Mouse (Mus musculus) heart, embryonic 15.5 days (tissue): ENCODE data around the gene Tubb3. TPM values are rescaled to one million over a fixed set of nuclear protein-coding genes. Genes with fewer than 3 reads are reported as not detected.
A peak's percentile ranks its signal among the peaks of the same experiment; 100 is the strongest.
"Not testable (repeated sequence)": the region's sequence is repeated elsewhere in the genome, so short reads cannot be mapped to it uniquely, and the experiment has no call there.

ENCODE experiments used
- ATAC-seq: fragments of 200-750 bp; cut with Nextera tagmentation; replicated peaks from 2 replicates; pipeline ENCODE4 v1.8.0; 2017; ENCODE audit warnings: low read depth, moderate TSS enrichment; ENCODE audit not compliant: insufficient number of reproducible peaks, insufficient read depth, low FRiP score
- H3K27ac ChIP-seq: fragments of 300-500 bp; sonication (generic); 2 replicates; pipeline ENCODE4 v1.5.1; 2015; ENCODE audit warnings: mild to moderate bottlenecking, inconsistent platforms
- H3K27me3 ChIP-seq: fragments of 300-500 bp; sonication (generic); 2 replicates; pipeline ENCODE4 v1.6.1; 2015; ENCODE audit warnings: inconsistent platforms
- H3K36me3 ChIP-seq: fragments of 300-500 bp; sonication (generic); 2 replicates; pipeline ENCODE4 v1.6.1; 2015; ENCODE audit warnings: mild to moderate bottlenecking, inconsistent platforms
- H3K4me1 ChIP-seq: fragments of 300-500 bp; sonication (generic); replicated peaks from 2 replicates; pipeline ENCODE4 v1.6.1; 2015; ENCODE audit warnings: inconsistent platforms
- H3K4me2 ChIP-seq: fragments of 300-500 bp; sonication (generic); 2 replicates; pipeline ENCODE4 v1.6.1; 2015; ENCODE audit warnings: inconsistent platforms, mild to moderate bottlenecking, moderate library complexity
- H3K4me3 ChIP-seq: fragments of 300-500 bp; sonication (generic); 2 replicates; pipeline ENCODE4 v1.5.1; 2015; ENCODE audit warnings: mild to moderate bottlenecking, inconsistent platforms
- H3K9ac ChIP-seq: fragments of 300-500 bp; sonication (generic); 2 replicates; pipeline ENCODE4 v1.6.1; 2015; ENCODE audit warnings: mild to moderate bottlenecking, inconsistent platforms
- H3K9me3 ChIP-seq: fragments of 300-500 bp; sonication (generic); replicated peaks from 2 replicates; pipeline ENCODE4 v1.6.1; 2016; ENCODE audit warnings: inconsistent platforms
- WGBS: fragments of 180-500 bp; shearing (Covaris S2); methylation state at CpG from one replicate; pipeline ENCODE4 v1.1.7; 2015; ENCODE audit warnings: mixed read lengths; 5-methylcytosine and 5-hydroxymethylcytosine counted together
- polyA plus RNA-seq: library from polyadenylated mRNA; unstranded; fragments of >200 nt; fragmentation: Nextera tagmentation; extraction: Ambion mirVana; gene quantifications from 2 replicates; pipeline ENCODE4 v1.2.1, GENCODE M21; 2015

Gene Tubb3
- polyA plus RNA-seq, 1 experiment from 2014 or later = 2.1 TPM

DNA sequence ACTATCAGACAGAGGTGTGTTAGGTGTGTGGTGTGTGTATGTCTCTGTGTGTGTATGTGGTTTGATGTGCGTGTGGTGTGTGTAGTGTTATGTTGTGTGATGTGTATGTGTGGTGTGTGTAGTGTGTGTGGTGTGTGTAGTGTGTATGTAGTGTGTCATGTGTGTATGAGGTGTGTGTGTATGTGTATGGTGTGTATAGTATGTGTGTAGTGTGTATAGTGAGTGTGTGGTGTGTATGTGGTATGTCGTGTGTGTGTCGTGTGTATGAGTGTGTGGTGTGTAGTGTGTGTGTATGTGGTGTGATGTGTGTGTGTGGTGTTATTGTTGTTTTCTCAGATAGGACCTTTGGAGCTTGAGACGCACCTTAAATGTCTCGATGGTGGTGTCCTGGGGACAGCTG is 31.1 kb downstream of the Tubb3 start:
- Histone ChIP-seq H3K9me3 (no peaks in the 10 kb centered on the region), H3K36me3 (no peaks in the 10 kb centered on the region), H3K27me3 (no peaks in the 10 kb centered on the region), H3K27ac (no peak overlapping the region), H3K4me1 (peaks cover 30% of the 10 kb centered on the region), H3K4me2 (peak overlapping the region; percentile 70; the same call in 1 of the 2 replicates), H3K4me3 (peak overlapping the region; percentile 80; the same call in 1 of the 2 replicates), H3K9ac (peak overlapping the region; percentile 85; the same call in 1 of the 2 replicates)
- 85% methylated on average over 5 of the region's 5 CpGs for whole genome bisulfite sequencing
- no peak for ATAC-seq

DNA sequence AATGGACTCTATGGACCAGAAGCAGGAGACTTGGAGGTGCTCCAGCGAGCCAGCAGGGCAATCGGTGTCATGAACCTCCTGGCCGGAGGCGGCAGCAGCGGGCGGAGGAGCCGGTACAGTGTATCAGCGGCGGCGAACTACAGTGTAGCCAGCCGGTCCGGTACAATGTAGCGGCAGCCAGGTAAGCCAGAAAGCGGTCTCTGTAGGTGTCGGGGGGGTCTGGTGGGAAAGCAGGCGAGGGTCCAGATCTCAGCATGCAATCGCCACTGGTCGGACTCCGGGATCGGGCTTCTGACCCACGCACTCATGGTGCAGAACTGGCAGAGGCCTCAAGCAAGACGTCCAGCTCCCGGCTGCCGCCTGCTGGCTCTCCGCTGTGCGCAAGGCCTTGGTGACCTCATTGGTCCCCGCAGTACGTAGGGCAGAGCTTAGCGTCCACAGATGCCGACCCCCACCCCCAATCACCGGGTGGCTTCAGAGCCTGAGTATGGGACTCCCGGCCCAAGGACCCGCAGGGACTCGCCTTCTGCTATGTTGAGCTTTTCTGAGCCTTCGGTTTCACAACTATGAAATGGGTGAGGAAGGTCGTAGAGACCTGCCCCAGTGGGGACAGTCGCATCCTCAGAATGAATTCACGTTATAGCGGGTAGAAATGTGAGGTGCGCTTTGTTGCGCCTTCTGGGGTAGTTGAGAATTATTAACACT is 31.8 kb downstream of the Tubb3 start:
- no peaks in the 10 kb centered on the region for H3K9me3 ChIP-seq
- H3K4me1 ChIP-seq = peaks cover 33% of the 10 kb centered on the region
- ATAC-seq = peak; percentile 95
- H3K4me3 ChIP-seq = peak overlapping the region; percentile 80
- no peaks in the 10 kb centered on the region for H3K27me3 ChIP-seq
- no peaks in the 10 kb centered on the region for H3K36me3 ChIP-seq
- 1% methylated on average over 41 of the region's 41 CpGs for WGBS
- peak overlapping the region; percentile 85 for H3K9ac ChIP-seq
- peak overlapping the region; percentile 80 for H3K27ac ChIP-seq
- peak overlapping the region; percentile 70 for H3K4me2 ChIP-seq

DNA sequence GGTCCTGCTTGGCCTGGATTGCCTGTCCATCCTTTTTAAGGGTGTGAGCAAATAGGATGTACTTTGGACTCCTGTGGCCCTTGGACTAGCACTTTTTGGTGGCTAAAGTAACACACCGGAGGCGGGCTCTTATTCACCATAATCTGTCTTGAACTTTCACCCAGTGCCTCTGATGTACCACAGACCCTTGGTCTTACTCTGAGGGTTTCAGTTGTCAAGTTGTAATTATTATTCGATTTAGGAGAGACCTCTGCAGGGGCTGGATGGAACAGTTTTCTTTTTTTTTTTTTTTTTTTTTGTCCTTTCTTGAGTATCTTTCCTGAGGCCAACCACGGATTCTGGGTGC is 32.3 kb downstream of the Tubb3 start:
- Histone ChIP-seq H3K27ac (peak overlapping the region; percentile 80; the same call in 1 of the 2 replicates), H3K36me3 (no peaks in the 10 kb centered on the region), H3K4me2 (peak overlapping the region; percentile 70), H3K27me3 (no peaks in the 10 kb centered on the region), H3K9me3 (no peaks in the 10 kb centered on the region), H3K4me3 (peak overlapping the region; percentile 80), H3K4me1 (peaks cover 33% of the 10 kb centered on the region), H3K9ac (peak overlapping the region; percentile 85)
- WGBS = 28% methylated on average over 4 of the region's 4 CpGs
- no peak for ATAC-seq

DNA sequence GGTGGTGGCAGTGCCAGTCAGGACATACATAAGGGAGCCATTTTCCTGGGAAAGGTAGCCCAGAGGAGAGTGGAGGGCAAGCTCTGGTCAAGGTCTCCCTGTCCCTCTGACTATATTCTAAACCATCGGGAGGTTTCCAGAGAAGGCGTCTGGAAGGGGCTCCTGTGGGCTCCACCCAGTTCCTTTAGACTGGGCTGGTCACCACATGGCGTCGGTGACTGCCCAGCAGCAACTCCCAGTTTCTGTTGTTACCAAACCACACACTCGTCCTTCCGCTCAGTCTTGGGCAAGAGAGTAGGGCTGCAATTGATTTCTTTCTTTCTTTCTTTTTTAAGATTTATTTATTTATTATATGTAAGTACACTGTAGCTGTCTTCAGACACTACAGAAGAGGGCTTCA is 32.9 kb downstream of the Tubb3 start:
- Histone ChIP-seq H3K36me3 (0 out of 2 replicates have a peak, but pooled peaks cover 2% of the 10 kb centered on the region), H3K27ac (no peak overlapping the region), H3K4me2 (peak overlapping the region; percentile 70; the same call in 1 of the 2 replicates), H3K4me3 (peak overlapping the region; percentile 80; the same call in 1 of the 2 replicates), H3K27me3 (no peaks in the 10 kb centered on the region), H3K9ac (0 out of 2 replicates have a peak overlapping the region, but pooled peaks have one; percentile 85), H3K4me1 (peaks cover 33% of the 10 kb centered on the region), H3K9me3 (no peaks in the 10 kb centered on the region)
- no peak for ATAC-seq
- 87% methylated on average over 6 of the region's 6 CpGs for WGBS

DNA sequence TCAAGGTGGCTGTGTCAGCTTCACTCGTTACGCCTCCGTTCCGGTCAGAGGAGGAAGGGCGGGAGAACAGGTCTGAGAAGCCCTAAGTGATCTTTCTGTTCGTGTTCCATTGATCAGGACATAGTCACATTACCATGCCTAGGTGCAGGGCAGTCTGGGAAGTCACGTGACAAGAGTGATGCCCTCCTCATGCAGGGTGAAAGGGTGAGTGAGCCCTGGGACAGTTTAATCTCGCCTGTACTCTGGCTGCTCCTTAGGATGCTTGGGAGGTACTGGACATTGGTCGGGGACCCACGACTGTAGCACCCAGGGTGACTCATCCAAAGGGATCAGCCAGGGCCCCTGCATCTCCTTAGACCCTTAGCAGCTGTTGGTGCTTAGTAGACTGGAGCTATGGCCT is 34.8 kb downstream of the Tubb3 start:
- H3K9me3 ChIP-seq = no peaks in the 10 kb centered on the region
- ATAC-seq = no peak
- H3K9ac ChIP-seq = no peak overlapping the region
- H3K4me1 ChIP-seq = peaks cover 33% of the 10 kb centered on the region
- H3K27me3 ChIP-seq = no peaks in the 10 kb centered on the region
- H3K27ac ChIP-seq = no peak overlapping the region
- H3K36me3 ChIP-seq = 0 out of 2 replicates have a peak, but pooled peaks cover 5% of the 10 kb centered on the region
- WGBS = 71% methylated on average over 10 of the region's 10 CpGs
- no peak overlapping the region for H3K4me2 ChIP-seq
- no peak overlapping the region for H3K4me3 ChIP-seq

DNA sequence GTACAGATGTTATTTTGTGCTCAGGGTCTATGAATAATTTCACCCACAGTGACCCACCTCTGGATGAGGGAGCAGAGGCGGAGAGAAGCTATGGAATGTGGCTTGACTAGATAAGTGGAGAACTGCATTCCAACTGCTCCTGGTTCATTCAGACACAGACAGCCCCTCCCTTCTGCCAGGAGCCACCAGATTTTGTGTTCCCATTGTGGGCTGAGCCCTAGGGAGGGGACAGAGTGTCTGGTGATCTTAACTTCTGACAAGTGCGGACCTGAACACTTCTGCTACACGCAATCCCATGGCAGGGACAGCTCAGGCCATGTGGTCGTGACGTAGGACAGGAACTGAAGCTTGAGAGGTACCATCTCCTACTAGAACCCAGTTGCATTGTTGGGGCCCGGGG is 35.6 kb downstream of the Tubb3 start:
- no peak overlapping the region for H3K4me3 ChIP-seq
- no peak; the same call in 1 of the 2 replicates for ATAC-seq
- 30% methylated on average over 6 of the region's 6 CpGs for WGBS

DNA sequence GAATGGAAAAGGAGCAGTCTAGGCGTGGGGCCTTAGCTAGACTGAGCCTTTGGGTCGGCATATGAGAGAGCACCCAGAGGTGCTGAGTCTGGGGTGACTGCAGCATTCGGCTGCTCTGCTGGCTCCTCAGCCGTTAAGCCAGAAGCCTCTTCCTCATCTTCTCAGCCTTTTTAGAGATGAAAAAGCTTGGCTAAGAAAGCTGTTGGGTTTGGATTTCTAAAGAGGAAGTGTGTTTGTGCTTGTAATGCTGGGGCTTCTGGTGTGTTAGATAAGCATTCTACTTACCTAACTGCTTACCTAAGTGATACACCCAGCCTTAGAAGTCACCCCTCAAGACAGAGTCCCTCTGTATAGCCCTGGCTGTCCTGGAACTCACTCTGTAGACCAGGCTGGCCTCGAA is 39.6 kb downstream of the Tubb3 start:
- Histone ChIP-seq H3K27me3 (no peaks in the 10 kb centered on the region), H3K9ac (no peak overlapping the region), H3K4me2 (no peak overlapping the region), H3K9me3 (no peaks in the 10 kb centered on the region), H3K4me1 (peaks cover 19% of the 10 kb centered on the region), H3K4me3 (no peak overlapping the region), H3K27ac (no peak overlapping the region), H3K36me3 (peaks cover 31% of the 10 kb centered on the region)
- 88% methylated on average over 5 of the region's 5 CpGs for WGBS
- ATAC-seq = no peak

More for the DNA sequence above, 35.6 kb downstream of the Tubb3 start:
- Histone ChIP-seq H3K27ac (peak overlapping the region; percentile 41), H3K9me3 (no peaks in the 10 kb centered on the region), H3K4me1 (peaks cover 33% of the 10 kb centered on the region), H3K9ac (no peak overlapping the region), H3K36me3 (0 out of 2 replicates have a peak, but pooled peaks cover 5% of the 10 kb centered on the region), H3K4me2 (no peak overlapping the region), H3K27me3 (no peaks in the 10 kb centered on the region)

DNA sequence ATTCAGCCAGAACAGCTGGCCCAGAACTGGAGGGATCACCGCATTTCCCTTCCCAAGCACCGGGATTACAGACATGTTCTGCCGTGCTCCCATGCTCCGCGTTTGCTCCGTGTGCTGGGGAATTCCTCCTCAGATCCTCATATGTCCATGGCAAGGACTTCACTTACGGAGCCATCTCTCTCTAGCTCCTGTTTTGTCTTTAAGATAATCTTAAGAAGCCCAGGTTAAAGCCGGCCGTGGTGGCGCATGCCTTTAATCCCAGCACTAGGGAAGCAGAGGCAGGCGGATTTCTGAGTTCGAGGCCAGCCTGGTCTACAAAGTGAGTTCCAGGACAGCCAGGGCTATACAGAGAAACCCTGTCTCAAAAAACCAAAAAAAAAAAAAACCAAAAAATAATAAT is 40.5 kb downstream of the Tubb3 start:
- not testable (repeated sequence) for H3K4me3 ChIP-seq, ATAC-seq, H3K4me1 ChIP-seq, H3K27me3 ChIP-seq, H3K4me2 ChIP-seq, H3K9ac ChIP-seq, H3K27ac ChIP-seq, H3K9me3 ChIP-seq
- WGBS = 91% methylated on average over 12 of the region's 12 CpGs
- H3K36me3 ChIP-seq = peaks cover 36% of the 10 kb centered on the region

DNA sequence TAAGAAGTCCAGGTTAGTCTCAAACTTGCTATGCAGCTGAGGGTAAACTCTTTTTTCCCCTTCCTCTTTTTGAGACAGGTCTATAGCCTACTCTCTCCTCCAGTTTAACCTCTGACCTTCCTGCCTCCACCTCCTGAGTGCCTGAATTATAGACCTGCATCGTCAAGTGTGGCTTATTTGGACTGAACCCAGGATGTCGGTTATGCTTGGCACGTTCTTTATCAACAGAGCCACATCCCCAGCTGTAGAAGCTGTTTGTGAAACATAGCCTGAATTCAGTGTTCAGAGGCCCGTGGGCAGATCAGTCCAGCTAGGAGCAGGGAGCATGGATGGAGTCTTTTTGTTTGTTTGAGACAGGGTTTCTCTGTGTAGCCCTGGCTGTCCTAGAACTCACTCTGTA is 40.9 kb downstream of the Tubb3 start:
- H3K9ac ChIP-seq = no peak overlapping the region
- H3K27ac ChIP-seq = no peak overlapping the region
- H3K27me3 ChIP-seq = no peaks in the 10 kb centered on the region
- no peak for ATAC-seq
- H3K4me3 ChIP-seq = no peak overlapping the region
- WGBS = 63% methylated on average over 4 of the region's 4 CpGs
- H3K9me3 ChIP-seq = no peaks in the 10 kb centered on the region
- H3K36me3 ChIP-seq = peaks cover 38% of the 10 kb centered on the region
- H3K4me2 ChIP-seq = no peak overlapping the region
- H3K4me1 ChIP-seq = peaks cover 5% of the 10 kb centered on the region

DNA sequence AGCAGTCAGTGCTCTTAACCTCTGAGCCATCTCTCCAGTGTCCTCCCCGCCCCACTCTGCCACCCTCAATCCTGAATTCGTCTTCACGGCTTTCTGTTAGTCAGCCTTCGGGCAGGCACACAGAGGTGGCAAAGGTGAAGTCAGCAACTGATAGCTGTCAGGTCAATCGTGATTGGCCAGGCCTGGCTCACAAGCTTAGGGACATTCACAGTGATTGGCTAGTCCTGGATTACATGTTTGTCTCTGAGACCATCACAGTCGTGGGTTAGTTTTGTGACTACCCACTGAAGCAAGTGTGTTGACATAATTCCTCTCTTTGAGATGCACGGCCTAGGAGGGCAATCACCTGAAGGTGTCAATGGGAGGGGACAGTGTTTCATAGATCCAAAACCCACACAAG is 42.1 kb downstream of the Tubb3 start:
- Histone ChIP-seq H3K4me3 (no peak overlapping the region), H3K36me3 (peaks cover 48% of the 10 kb centered on the region), H3K9me3 (no peaks in the 10 kb centered on the region), H3K27ac (no peak overlapping the region), H3K9ac (no peak overlapping the region), H3K4me2 (no peak overlapping the region), H3K4me1 (no peaks in the 10 kb centered on the region), H3K27me3 (no peaks in the 10 kb centered on the region)
- 73% methylated on average over 7 of the region's 7 CpGs for WGBS
- no peak for ATAC-seq

DNA sequence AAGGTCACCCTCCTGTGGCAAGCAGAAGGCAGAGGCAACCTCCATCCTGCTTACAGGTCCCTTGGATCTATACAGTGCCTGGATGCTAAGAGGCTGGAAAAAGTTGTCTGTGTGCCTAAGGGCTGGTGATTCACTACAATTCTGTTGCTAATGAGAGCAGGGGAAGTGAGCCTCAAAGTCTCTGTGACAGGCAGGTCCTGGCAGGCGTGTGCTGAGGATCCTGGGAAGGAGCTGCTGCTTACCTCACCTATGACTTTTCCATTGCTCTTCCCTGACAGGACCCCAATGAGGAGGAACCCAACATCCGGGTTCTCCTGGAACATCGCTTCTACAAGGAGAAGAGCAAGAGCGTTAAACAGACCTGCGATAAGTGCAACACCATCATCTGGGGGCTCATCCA is 42.7 kb downstream of the Tubb3 start:
- H3K4me1 ChIP-seq = no peaks in the 10 kb centered on the region

DNA sequence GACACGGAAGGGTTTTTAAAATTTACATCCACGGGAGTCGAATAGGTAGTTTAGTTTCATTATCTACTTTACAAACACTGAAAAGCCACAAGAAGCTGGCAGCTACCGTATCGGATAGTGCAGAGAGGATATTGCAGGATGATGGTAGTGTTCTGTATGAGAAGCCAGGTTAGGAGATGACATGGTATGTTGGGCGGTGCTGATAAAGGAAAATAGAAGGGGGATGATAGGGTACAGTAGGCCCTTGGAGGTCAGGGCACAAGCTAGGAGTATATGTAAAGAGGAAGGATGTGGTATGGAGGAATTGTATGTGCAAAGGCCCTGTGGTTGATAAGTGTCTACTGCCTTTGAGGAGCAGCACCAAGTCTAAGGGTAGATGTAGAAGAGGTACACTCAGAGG is 43.3 kb downstream of the Tubb3 start:
- H3K36me3 ChIP-seq = peaks cover 52% of the 10 kb centered on the region
- no peak overlapping the region for H3K4me3 ChIP-seq
- H3K27ac ChIP-seq = no peak overlapping the region
- H3K27me3 ChIP-seq = no peaks in the 10 kb centered on the region
- 92% methylated on average over 6 of the region's 6 CpGs for WGBS
- no peaks in the 10 kb centered on the region for H3K9me3 ChIP-seq
- no peaks in the 10 kb centered on the region for H3K4me1 ChIP-seq
- H3K4me2 ChIP-seq = no peak overlapping the region
- no peak for ATAC-seq
- H3K9ac ChIP-seq = no peak overlapping the region

More for the DNA sequence above, 42.7 kb downstream of the Tubb3 start:
- H3K27me3 ChIP-seq = no peaks in the 10 kb centered on the region
- no peak overlapping the region for H3K9ac ChIP-seq
- no peak for ATAC-seq
- no peak overlapping the region for H3K4me2 ChIP-seq
- no peak overlapping the region for H3K27ac ChIP-seq
- WGBS = 80% methylated on average over 5 of the region's 5 CpGs
- H3K4me3 ChIP-seq = no peak overlapping the region
- peaks cover 52% of the 10 kb centered on the region for H3K36me3 ChIP-seq
- no peaks in the 10 kb centered on the region for H3K9me3 ChIP-seq
